In genomic region chr11:113109096-113109495, GRCm38 (mm10) we compare ENCODE assay signal across 21 mouse cellular contexts.
DNase-seq lines count a peak whose midpoint lies in the region; ATAC-seq and TF ChIP-seq lines count a peak whose summit lies in the region.
"Had no signal": no experiment of that assay in that cellular context is flagged by ENCODE, and none has a peak within 500 bp of the region (broad histone marks: within the 10 kb centered on the region; RNA-seq: fewer than 3 reads in every experiment).

No protein-coding gene starts in this region.

- no peak overlapping the region for H3K4me3 ChIP-seq in midbrain, embryonic 10.5 days
- no peak overlapping the region for H3K4me3 ChIP-seq in midbrain, postnatal 0 days (ENCODE audit: low read depth, low read length)
- H3K4me3 ChIP-seq in intestine, embryonic 15.5 days (replicated peaks): no peak overlapping the region
- H3K4me3 ChIP-seq: embryonic facial prominence, embryonic 13.5 days; forebrain, embryonic 12.5 days; heart, embryonic 10.5 days; hindbrain, embryonic 12.5 days had no signal

- no peaks in the 10 kb centered on the region for H3K36me3 ChIP-seq in midbrain, embryonic 10.5 days
- no peaks in the 10 kb centered on the region for H3K36me3 ChIP-seq in midbrain, postnatal 0 days (ENCODE audit: insufficient read depth, low read length)
- no peaks in the 10 kb centered on the region for H3K36me3 ChIP-seq in intestine, embryonic 15.5 days
- H3K36me3 ChIP-seq: embryonic facial prominence, embryonic 13.5 days; forebrain, embryonic 12.5 days; heart, embryonic 10.5 days; hindbrain, embryonic 12.5 days had no signal

- WGBS in midbrain, embryonic 10.5 days: 90% methylated on average over 4 of the region's 4 CpGs
- WGBS in midbrain, postnatal 0 days: 94% methylated on average over 4 of the region's 4 CpGs
- 88% methylated on average over 4 of the region's 4 CpGs for WGBS in intestine, embryonic 15.5 days

- H3K9me3 ChIP-seq in midbrain, embryonic 10.5 days (replicated peaks): no peaks in the 10 kb centered on the region
- no peaks in the 10 kb centered on the region for H3K9me3 ChIP-seq in midbrain, postnatal 0 days (ENCODE audit: low read length)
- no peaks in the 10 kb centered on the region for H3K9me3 ChIP-seq in intestine, embryonic 15.5 days
- H3K9me3 ChIP-seq: embryonic facial prominence, embryonic 13.5 days; forebrain, embryonic 12.5 days; heart, embryonic 10.5 days; hindbrain, embryonic 12.5 days had no signal

- ATAC-seq in midbrain, postnatal 0 days (ENCODE audit: low FRiP score): no peak
- ATAC-seq in intestine, embryonic 15.5 days: no peak
- ATAC-seq: forebrain, embryonic 16.5 days; hindbrain, embryonic 16.5 days; inflammation-experienced regulatory T-cells, adult 6 months had no signal

- H3K4me2 ChIP-seq in midbrain, postnatal 0 days (ENCODE audit: low read depth, low read length, poor library complexity, severe bottlenecking): no peak overlapping the region
- H3K4me2 ChIP-seq in intestine, embryonic 15.5 days (replicated peaks): no peak overlapping the region
- H3K4me2 ChIP-seq: embryonic facial prominence, embryonic 13.5 days; forebrain, embryonic 12.5 days; hindbrain, embryonic 12.5 days had no signal

- H3K27me3 ChIP-seq in midbrain, embryonic 10.5 days (ENCODE audit: low read depth, poor library complexity, severe bottlenecking): 0 out of 2 replicates have a peak, but pooled peaks cover 2% of the 10 kb centered on the region
- no peaks in the 10 kb centered on the region for H3K27me3 ChIP-seq in midbrain, postnatal 0 days (ENCODE audit: insufficient read depth, low read length)
- H3K27me3 ChIP-seq in intestine, embryonic 15.5 days (replicated peaks): no peaks in the 10 kb centered on the region
- H3K27me3 ChIP-seq: embryonic facial prominence, embryonic 13.5 days; forebrain, embryonic 12.5 days; hindbrain, embryonic 12.5 days had no signal

- H3K27ac ChIP-seq in midbrain, embryonic 10.5 days (replicated peaks): 0 out of 2 replicates have a peak overlapping the region, but pooled peaks have one; percentile 19
- H3K27ac ChIP-seq in midbrain, postnatal 0 days (ENCODE audit: low read depth, low read length): no peak overlapping the region
- H3K27ac ChIP-seq in intestine, embryonic 15.5 days: no peak overlapping the region
- H3K27ac ChIP-seq: embryonic facial prominence, embryonic 13.5 days; forebrain, embryonic 12.5 days; heart, embryonic 10.5 days; hindbrain, embryonic 12.5 days had no signal

- DNase-seq in adrenal gland, adult 8-10 months: peak; percentile 19
- no peak for DNase-seq in adrenal gland, postnatal 25 days
- no peak for DNase-seq in midbrain, embryonic 10.5 days (ENCODE audit: low spot score)
- DNase-seq in midbrain, postnatal 0 days (ENCODE audit: low spot score): no peak
- peak; percentile 39 for DNase-seq in 3T3-L1 (ENCODE audit: low read depth, low spot score)
- peak; percentile 23 for DNase-seq in adrenal gland, postnatal 14 days
- DNase-seq: cerebellum, adult 18-20 months; cerebellum, adult 9-11 months; cerebellum, postnatal 36 days; gastrocnemius, postnatal 10 days; heart, adult 18-20 months; heart, postnatal 10 days; heart, postnatal 4 days had no signal

- no peak for TF ChIP-seq CTCF in midbrain, postnatal 0 days (IDR thresholded peaks at IDR 0.05)

- no peak overlapping the region for H3K9ac ChIP-seq in midbrain, postnatal 0 days (replicated peaks; ENCODE audit: low read length, poor library complexity, severe bottlenecking)
- no peak overlapping the region for H3K9ac ChIP-seq in intestine, embryonic 15.5 days
- H3K9ac ChIP-seq: embryonic facial prominence, embryonic 13.5 days; forebrain, embryonic 12.5 days; hindbrain, embryonic 12.5 days had no signal

- H3K4me1 ChIP-seq in midbrain, embryonic 10.5 days: peaks cover 47% of the 10 kb centered on the region
- peaks cover 6% of the 10 kb centered on the region for H3K4me1 ChIP-seq in midbrain, postnatal 0 days (ENCODE audit: insufficient read depth, low read length)
- H3K4me1 ChIP-seq in intestine, embryonic 15.5 days (replicated peaks): peaks cover 14% of the 10 kb centered on the region

Comparison
In these comparisons a context has a peak if more than half of its experiments do, and no peak if none do; other contexts are left out.
1. DNase-seq: peak in adrenal gland, adult 8-10 months (single experiment), 3T3-L1 (single experiment) and adrenal gland, postnatal 14 days (single experiment); none in adrenal gland, postnatal 25 days (single experiment), midbrain, embryonic 10.5 days (single experiment) and midbrain, postnatal 0 days (single experiment).